Mouse (Mus musculus): ENCODE results near the gene Lce1b. TPM values are rescaled to one million over a fixed set of nuclear protein-coding genes. Genes with fewer than 3 reads are reported as not detected.
"Not testable (repeated sequence)": the region's sequence is repeated elsewhere in the genome, so short reads cannot be mapped to it uniquely, and the experiment has no call there.

Gene Lce1b
- polyA plus RNA-seq (2016; fragmentation: Nextera tagmentation; extraction: Ambion mirVana): not detected in 2 replicates

DNA sequence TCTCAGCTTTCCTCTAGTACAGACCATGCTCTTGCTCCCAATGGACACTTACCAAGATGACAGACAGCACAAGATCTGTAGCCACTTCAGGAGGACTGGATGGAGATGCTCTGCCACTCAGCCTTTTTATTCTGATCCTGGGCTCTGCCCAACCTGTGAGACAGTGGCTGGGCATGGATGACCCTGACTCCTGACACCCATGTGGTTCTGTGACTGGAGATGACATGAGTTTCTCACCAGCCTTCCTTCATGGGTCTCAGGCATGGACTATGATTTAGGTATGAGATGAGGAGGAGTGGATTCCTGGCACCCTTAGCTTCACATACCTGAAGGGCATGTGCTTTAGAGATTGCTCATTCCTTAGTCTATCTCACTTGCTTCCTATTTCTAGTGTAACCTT lies at the start of gene Lce1b:
Gene Lce1b, minus strand, starts transcription at position 101 of the 400 bp plus-strand sequence.
- Histone ChIP-seq H3K4me3 (replicated peaks) (no peak within 1 kb of the TSS), H3K9ac (replicated peaks) (no peak within 1 kb of the TSS), H3K36me3 (no peaks in the 10 kb centered on the region), H3K4me2 (no peak within 1 kb of the TSS), H3K4me1 (replicated peaks) (no peaks in the 10 kb centered on the region), H3K9me3 (no peaks in the 10 kb centered on the region), H3K27ac (no peak within 1 kb of the TSS), H3K27me3 (no peaks in the 10 kb centered on the region)
- no peak for ATAC-seq (ENCODE audit: insufficient number of reproducible peaks, insufficient read depth, low FRiP score, low TSS enrichment, low read depth)

- no peak overlapping the region for H3K4me2 ChIP-seq
- no peaks in the 10 kb centered on the region for H3K4me1 ChIP-seq (replicated peaks)
- no peak overlapping the region for H3K9ac ChIP-seq (replicated peaks)
- no peak overlapping the region for H3K27ac ChIP-seq
- WGBS: 30% methylated on average over 1 of the region's 1 CpGs
- no peak overlapping the region for H3K4me3 ChIP-seq (replicated peaks)
- no peaks in the 10 kb centered on the region for H3K36me3 ChIP-seq
- no peaks in the 10 kb centered on the region for H3K27me3 ChIP-seq
- H3K9me3 ChIP-seq: no peaks in the 10 kb centered on the region
- ATAC-seq (ENCODE audit: insufficient number of reproducible peaks, insufficient read depth, low FRiP score, low TSS enrichment, low read depth): no peak
Observed at GRCm38 (mm10) chr3:92694613-92695012, 37.9 kb upstream of the Lce1b start.

- no peaks in the 10 kb centered on the region for H3K9me3 ChIP-seq
- no peak overlapping the region for H3K4me2 ChIP-seq
- no peak overlapping the region for H3K27ac ChIP-seq
- H3K4me3 ChIP-seq (replicated peaks): no peak overlapping the region
- H3K9ac ChIP-seq (replicated peaks): no peak overlapping the region
- no peaks in the 10 kb centered on the region for H3K4me1 ChIP-seq (replicated peaks)
- no peak for ATAC-seq (ENCODE audit: insufficient number of reproducible peaks, insufficient read depth, low FRiP score, low TSS enrichment, low read depth)
- H3K36me3 ChIP-seq: no peaks in the 10 kb centered on the region
- no peaks in the 10 kb centered on the region for H3K27me3 ChIP-seq
Observed at GRCm38 (mm10) chr3:92691688-92692087, 35.0 kb upstream of the Lce1b start.

DNA sequence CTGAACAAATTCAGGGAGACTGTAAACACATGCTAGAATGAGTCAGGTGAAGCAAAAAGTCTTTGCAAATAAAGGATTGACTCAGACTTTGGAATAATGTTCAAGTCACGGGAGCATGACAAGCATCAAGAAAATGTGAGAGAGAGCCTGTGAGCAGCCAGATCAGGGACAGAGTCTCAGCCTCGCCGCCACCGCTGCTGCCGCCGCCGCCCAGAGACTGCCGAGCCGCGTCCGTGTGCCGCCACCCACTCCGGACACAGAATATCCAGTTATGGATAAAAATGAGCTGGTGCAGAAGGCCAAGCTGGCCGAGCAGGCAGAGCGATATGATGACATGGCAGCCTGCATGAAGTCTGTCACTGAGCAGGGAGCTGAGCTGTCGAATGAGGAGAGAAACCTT lies 32.4 kb upstream of the Lce1b start:
- H3K9me3 ChIP-seq; H3K27ac ChIP-seq; H3K9ac ChIP-seq (replicated peaks); H3K27me3 ChIP-seq; H3K4me2 ChIP-seq; H3K36me3 ChIP-seq; ATAC-seq (ENCODE audit: insufficient number of reproducible peaks, insufficient read depth, low FRiP score, low TSS enrichment, low read depth); H3K4me3 ChIP-seq (replicated peaks); H3K4me1 ChIP-seq (replicated peaks): not testable (repeated sequence)
- 76% methylated on average over 16 of the region's 16 CpGs for WGBS

- no peak for ATAC-seq (ENCODE audit: insufficient number of reproducible peaks, insufficient read depth, low FRiP score, low TSS enrichment, low read depth)
- H3K9me3 ChIP-seq: no peaks in the 10 kb centered on the region
- WGBS: 62% methylated on average over 2 of the region's 2 CpGs
- no peaks in the 10 kb centered on the region for H3K36me3 ChIP-seq
- no peak within 1 kb of the TSS for H3K27ac ChIP-seq
- no peaks in the 10 kb centered on the region for H3K27me3 ChIP-seq
- no peak within 1 kb of the TSS for H3K9ac ChIP-seq (replicated peaks)
- H3K4me1 ChIP-seq (replicated peaks): no peaks in the 10 kb centered on the region
- H3K4me2 ChIP-seq: no peak within 1 kb of the TSS
- no peak within 1 kb of the TSS for H3K4me3 ChIP-seq (replicated peaks)
Observed at GRCm38 (mm10) chr3:92687110-92687509, 30.4 kb upstream of the Lce1b start, which contains the start of gene Lce1d. TSS of gene Lce1d (minus strand) at chr3:92687210.

DNA sequence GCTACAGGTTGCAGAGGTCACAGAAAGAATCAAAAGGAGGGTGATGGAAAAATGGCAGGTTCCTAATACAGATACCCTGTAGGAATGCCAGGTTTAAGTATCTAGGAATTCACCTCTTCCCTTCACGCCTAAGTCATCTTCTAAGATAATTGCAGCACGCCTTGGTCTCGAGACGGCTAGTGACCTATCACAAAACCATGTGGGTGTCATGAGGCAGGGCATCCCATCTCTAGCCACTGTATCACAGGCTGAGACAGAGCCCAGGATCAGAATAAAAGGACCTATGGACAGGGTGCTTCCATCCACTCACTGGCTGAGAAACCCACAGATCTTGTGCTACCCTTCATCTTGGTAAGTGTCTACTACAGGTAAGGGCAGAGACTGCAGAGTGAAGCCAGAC lies 22.2 kb upstream of the Lce1b start, which contains the start of gene Lce1c:
Gene Lce1c, plus strand, starts transcription at position 301 of the 400 bp plus-strand sequence.
- no peak within 1 kb of the TSS for H3K4me3 ChIP-seq (replicated peaks)
- H3K27me3 ChIP-seq: no peaks in the 10 kb centered on the region
- no peak for ATAC-seq (ENCODE audit: insufficient number of reproducible peaks, insufficient read depth, low FRiP score, low TSS enrichment, low read depth)
- H3K36me3 ChIP-seq: no peaks in the 10 kb centered on the region
- H3K9ac ChIP-seq (replicated peaks): no peak within 1 kb of the TSS
- no peaks in the 10 kb centered on the region for H3K9me3 ChIP-seq
- WGBS: 76% methylated on average over 4 of the region's 4 CpGs
- H3K27ac ChIP-seq: no peak within 1 kb of the TSS
- H3K4me2 ChIP-seq: no peak within 1 kb of the TSS
- no peaks in the 10 kb centered on the region for H3K4me1 ChIP-seq (replicated peaks)

- Histone ChIP-seq H3K4me2 (no peak within 1 kb of the TSS), H3K9me3 (no peaks in the 10 kb centered on the region)
Observed at GRCm38 (mm10) chr3:92670215-92670614, 13.5 kb upstream of the Lce1b start, which contains the start of gene Lce1a2. TSS of gene Lce1a2 (minus strand) at chr3:92670315.

GRCm38 (mm10) chr3:92648207-92648606 lies 8.5 kb downstream of the Lce1b start, which contains the start of gene Lce1a1:
TSS of gene Lce1a1 (minus strand) at chr3:92648307.
- no peaks in the 10 kb centered on the region for H3K4me1 ChIP-seq (replicated peaks)
- no peak within 1 kb of the TSS for H3K4me3 ChIP-seq (replicated peaks)
- H3K36me3 ChIP-seq: no peaks in the 10 kb centered on the region
- no peaks in the 10 kb centered on the region for H3K27me3 ChIP-seq
- 90% methylated on average over 1 of the region's 1 CpGs for WGBS
- no peak within 1 kb of the TSS for H3K4me2 ChIP-seq
- no peak for ATAC-seq (ENCODE audit: insufficient number of reproducible peaks, insufficient read depth, low FRiP score, low TSS enrichment, low read depth)
- H3K9me3 ChIP-seq: no peaks in the 10 kb centered on the region
- no peak within 1 kb of the TSS for H3K27ac ChIP-seq
- no peak within 1 kb of the TSS for H3K9ac ChIP-seq (replicated peaks)

More at GRCm38 (mm10) chr3:92670215-92670614, 13.5 kb upstream of the Lce1b start, which contains the start of gene Lce1a2:
- H3K36me3 ChIP-seq: no peaks in the 10 kb centered on the region
- H3K27me3 ChIP-seq: no peaks in the 10 kb centered on the region
- no peak within 1 kb of the TSS for H3K9ac ChIP-seq (replicated peaks)
- H3K4me3 ChIP-seq (replicated peaks): no peak within 1 kb of the TSS
- no peaks in the 10 kb centered on the region for H3K4me1 ChIP-seq (replicated peaks)
- H3K27ac ChIP-seq: no peak within 1 kb of the TSS
- ATAC-seq (ENCODE audit: insufficient number of reproducible peaks, insufficient read depth, low FRiP score, low TSS enrichment, low read depth): no peak

DNA sequence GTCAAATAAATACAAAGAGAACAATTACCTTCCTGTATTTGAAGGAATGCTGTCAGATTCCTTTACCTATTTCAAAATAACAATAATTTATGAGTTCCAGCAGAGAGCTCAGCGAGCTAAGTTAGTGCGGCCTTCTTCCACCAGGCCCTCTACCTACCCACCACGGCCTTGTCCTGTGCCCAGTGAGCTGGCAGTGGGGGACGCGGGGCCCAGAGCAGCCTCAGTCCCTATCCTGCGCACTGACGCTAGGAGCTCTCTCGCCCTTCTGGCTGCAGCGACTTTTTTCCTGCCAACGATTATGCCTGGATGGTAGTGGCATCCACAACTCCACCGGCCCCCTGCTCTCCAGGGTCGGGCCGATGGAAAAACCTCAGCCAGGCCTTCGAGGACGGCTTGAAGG lies 16.9 kb downstream of the Lce1b start:
- no peak for ATAC-seq (ENCODE audit: insufficient number of reproducible peaks, insufficient read depth, low FRiP score, low TSS enrichment, low read depth)
- 91% methylated on average over 15 of the region's 15 CpGs for WGBS
- Histone ChIP-seq H3K27ac (no peak overlapping the region), H3K27me3 (no peaks in the 10 kb centered on the region), H3K9me3 (no peaks in the 10 kb centered on the region), H3K9ac (replicated peaks) (no peak overlapping the region), H3K36me3 (no peaks in the 10 kb centered on the region), H3K4me1 (replicated peaks) (no peaks in the 10 kb centered on the region), H3K4me2 (no peak overlapping the region), H3K4me3 (replicated peaks) (no peak overlapping the region)

GRCm38 (mm10) chr3:92638653-92638991 lies 18.1 kb downstream of the Lce1b start:
- no peak overlapping the region for H3K4me2 ChIP-seq
- no peaks in the 10 kb centered on the region for H3K36me3 ChIP-seq
- WGBS: 83% methylated on average over 3 of the region's 3 CpGs
- no peaks in the 10 kb centered on the region for H3K9me3 ChIP-seq
- H3K27ac ChIP-seq: no peak overlapping the region
- H3K9ac ChIP-seq (replicated peaks): no peak overlapping the region
- no peak overlapping the region for H3K4me3 ChIP-seq (replicated peaks)
- H3K27me3 ChIP-seq: no peaks in the 10 kb centered on the region
- H3K4me1 ChIP-seq (replicated peaks): no peaks in the 10 kb centered on the region
- ATAC-seq (ENCODE audit: insufficient number of reproducible peaks, insufficient read depth, low FRiP score, low TSS enrichment, low read depth): no peak

DNA sequence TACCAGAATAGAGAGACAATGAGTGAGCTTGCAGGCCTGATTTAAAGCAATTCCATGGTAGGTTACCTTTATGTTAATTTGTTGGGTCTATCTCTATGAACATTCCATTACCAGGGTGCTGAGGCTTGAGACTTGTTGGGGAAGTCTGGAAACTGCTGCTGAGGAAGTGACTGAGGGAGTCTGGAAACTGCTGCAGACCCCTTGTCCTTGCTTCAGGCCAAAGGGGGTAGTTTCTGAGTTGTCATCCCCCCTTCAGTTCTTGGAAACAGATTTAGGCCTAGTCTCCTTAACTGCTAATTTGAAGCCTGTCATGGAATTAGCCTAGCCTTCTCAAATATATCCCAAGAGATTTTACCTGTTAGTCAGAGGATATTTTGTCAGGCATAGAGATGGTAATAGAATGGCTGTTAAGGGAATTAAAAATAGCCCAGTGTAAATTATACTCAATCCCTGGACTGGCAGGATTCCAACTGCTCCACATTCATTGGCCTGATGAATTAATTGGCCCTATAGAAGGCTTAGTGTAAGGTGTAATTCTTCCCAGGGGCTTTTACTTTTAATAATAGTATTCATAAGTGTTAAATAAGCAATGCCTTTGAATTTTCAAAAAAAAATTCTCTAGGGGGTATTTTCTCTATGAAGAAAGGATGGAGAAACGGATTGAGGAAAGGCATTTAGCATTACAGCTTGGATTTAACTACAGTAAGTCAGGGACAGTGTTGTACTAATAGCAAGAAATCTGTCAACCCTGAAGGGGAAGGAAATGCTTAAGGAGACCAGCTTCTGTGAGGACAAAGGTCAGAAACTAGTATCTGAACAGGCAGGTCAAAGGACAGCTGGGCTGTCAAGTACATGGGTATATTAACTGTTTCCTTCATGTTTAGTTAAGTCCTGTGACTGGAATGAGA lies 18.7 kb downstream of the Lce1b start:
- ATAC-seq (ENCODE audit: insufficient number of reproducible peaks, insufficient read depth, low FRiP score, low TSS enrichment, low read depth): no peak
- 49% methylated on average over 1 of the region's 1 CpGs for WGBS
- no peaks in the 10 kb centered on the region for H3K27me3 ChIP-seq
- H3K36me3 ChIP-seq: no peaks in the 10 kb centered on the region
- H3K4me1 ChIP-seq (replicated peaks): no peaks in the 10 kb centered on the region
- no peak overlapping the region for H3K27ac ChIP-seq
- no peak overlapping the region for H3K4me2 ChIP-seq
- no peak overlapping the region for H3K9ac ChIP-seq (replicated peaks)
- no peaks in the 10 kb centered on the region for H3K9me3 ChIP-seq
- H3K4me3 ChIP-seq (replicated peaks): no peak overlapping the region

GRCm38 (mm10) chr3:92621560-92621959 lies 35.2 kb downstream of the Lce1b start, which contains the start of gene Lce6a:
TSS of gene Lce6a (minus strand) at chr3:92621660.
- Histone ChIP-seq H3K27me3 (no peaks in the 10 kb centered on the region), H3K27ac (no peak within 1 kb of the TSS), H3K4me1 (replicated peaks) (no peaks in the 10 kb centered on the region), H3K9me3 (no peaks in the 10 kb centered on the region), H3K36me3 (no peaks in the 10 kb centered on the region), H3K9ac (replicated peaks) (no peak within 1 kb of the TSS), H3K4me3 (replicated peaks) (no peak within 1 kb of the TSS), H3K4me2 (no peak within 1 kb of the TSS)
- 82% methylated on average over 2 of the region's 2 CpGs for WGBS
- ATAC-seq (ENCODE audit: insufficient number of reproducible peaks, insufficient read depth, low FRiP score, low TSS enrichment, low read depth): no peak

Measured in limb, embryonic 12.5 days (tissue).